Mouse (Mus musculus) ES-E14 (cell line): ENCODE results near the gene 1700030J22Rik.

Source experiments
- MAFK ChIP-seq: IDR thresholded peaks from 2 replicates; pipeline ENCODE4 v1.6.1; 2014; ENCODE audit warnings: mild to moderate bottlenecking, low read depth, low read length, inconsistent platforms; ENCODE audit not compliant: insufficient read depth
- ZC3H11A ChIP-seq: IDR thresholded peaks from 2 replicates; pipeline ENCODE4 v1.6.1; 2012; ENCODE audit warnings: low read depth, mild to moderate bottlenecking, inconsistent platforms, low read length, borderline replicate concordance

- no peak for TF ChIP-seq ZC3H11A
- no peak for TF ChIP-seq MAFK
Observed at GRCm38 (mm10) chr8:117011366-117011765, 32.6 kb upstream of the 1700030J22Rik start.
